Mouse (Mus musculus): Measurements from ENCODE around the gene Hcrtr1. TPM values are rescaled to one million over a fixed set of nuclear protein-coding genes. Genes with fewer than 3 reads are reported as not detected.

Gene Hcrtr1
- polyA plus RNA-seq, 1 experiment: not detected

- H3K4me3 ChIP-seq (ENCODE audit: insufficient read depth, low read length): no peak overlapping the region
- peaks cover 10% of the 10 kb centered on the region for H3K4me1 ChIP-seq (ENCODE audit: control insufficient read depth, insufficient read depth, low read length)
- H3K27ac ChIP-seq (ENCODE audit: insufficient read depth, low read length): no peak overlapping the region
- TF ChIP-seq CTCF (IDR thresholded peaks at IDR 0.05; ENCODE audit: borderline replicate concordance, insufficient read depth, low read length) (no peak), POLR2A (IDR thresholded peaks at IDR 0.05; ENCODE audit: low read depth, low read length) (no peak)
Observed at GRCm38 (mm10) chr4:130085246-130085820, 53.8 kb downstream of the Hcrtr1 start.

- peak overlapping the region; percentile 29; the same call in 1 of the 2 replicates for H3K27ac ChIP-seq (ENCODE audit: insufficient read depth, low read length)
- H3K4me3 ChIP-seq (ENCODE audit: insufficient read depth, low read length): no peak overlapping the region
- H3K4me1 ChIP-seq (ENCODE audit: control insufficient read depth, insufficient read depth, low read length): peaks cover 10% of the 10 kb centered on the region
- TF ChIP-seq POLR2A (IDR thresholded peaks at IDR 0.05; ENCODE audit: low read depth, low read length) (no peak), CTCF (IDR thresholded peaks at IDR 0.05; ENCODE audit: borderline replicate concordance, insufficient read depth, low read length) (no peak)
Observed at GRCm38 (mm10) chr4:130084331-130084945, 54.7 kb downstream of the Hcrtr1 start.

GRCm38 (mm10) chr4:130082211-130082610 lies 56.9 kb downstream of the Hcrtr1 start:
- TF ChIP-seq POLR2A (IDR thresholded peaks at IDR 0.05; ENCODE audit: low read depth, low read length) (no peak), CTCF (IDR thresholded peaks at IDR 0.05; ENCODE audit: borderline replicate concordance, insufficient read depth, low read length) (no peak)
- no peak overlapping the region for H3K4me3 ChIP-seq (ENCODE audit: insufficient read depth, low read length)
- H3K27ac ChIP-seq (ENCODE audit: insufficient read depth, low read length): no peak overlapping the region
- H3K4me1 ChIP-seq (ENCODE audit: control insufficient read depth, insufficient read depth, low read length): peaks cover 10% of the 10 kb centered on the region

GRCm38 (mm10) chr4:130081345-130082190 lies 57.6 kb downstream of the Hcrtr1 start:
- H3K4me1 ChIP-seq (ENCODE audit: control insufficient read depth, insufficient read depth, low read length): peaks cover 10% of the 10 kb centered on the region
- no peak overlapping the region for H3K4me3 ChIP-seq (ENCODE audit: insufficient read depth, low read length)
- no peak for TF ChIP-seq CTCF (IDR thresholded peaks at IDR 0.05; ENCODE audit: borderline replicate concordance, insufficient read depth, low read length)
- TF ChIP-seq POLR2A (IDR thresholded peaks at IDR 0.05; ENCODE audit: low read depth, low read length): no peak
- no peak overlapping the region for H3K27ac ChIP-seq (ENCODE audit: insufficient read depth, low read length)

Other genes starting within 250 kb of the Hcrtr1 start
- gene Spocd1, start 210.1 kb downstream of the Hcrtr1 start, polyA plus RNA-seq (2011; ENCODE audit: insufficient read length, low read depth, missing spikeins): 0.52 TPM in 1 of 2 replicates, not detected in the other
- 2.0 and 3.7 TPM in 2 replicates for gene Adgrb2, start 154.5 kb downstream of the Hcrtr1 start, polyA plus RNA-seq (2011; ENCODE audit: insufficient read length, low read depth, missing spikeins)
- gene Col16a1, start 91.5 kb downstream of the Hcrtr1 start, polyA plus RNA-seq (2011; ENCODE audit: insufficient read length, low read depth, missing spikeins): 133 and 156 TPM in 2 replicates
- gene Pef1, start 36.8 kb downstream of the Hcrtr1 start, polyA plus RNA-seq (2011; ENCODE audit: insufficient read length, low read depth, missing spikeins): 38.1 and 42.3 TPM in 2 replicates
- 42.1 and 97.0 TPM in 2 replicates for gene Tinagl1, start 35.8 kb upstream of the Hcrtr1 start, polyA plus RNA-seq (2011; ENCODE audit: insufficient read length, low read depth, missing spikeins)
- gene Gm853, start 83.0 kb upstream of the Hcrtr1 start, polyA plus RNA-seq (2011; ENCODE audit: insufficient read length, low read depth, missing spikeins): not detected in 2 replicates
- gene Serinc2, start 139.8 kb upstream of the Hcrtr1 start, polyA plus RNA-seq (2011; ENCODE audit: insufficient read length, low read depth, missing spikeins): 25.1 and 32.6 TPM in 2 replicates
- gene Fabp3, start 169.2 kb upstream of the Hcrtr1 start, polyA plus RNA-seq (2011; ENCODE audit: insufficient read length, low read depth, missing spikeins): 13.5 and 25.5 TPM in 2 replicates
- gene Gm10570, start 169.3 kb upstream of the Hcrtr1 start, polyA plus RNA-seq (2011; ENCODE audit: insufficient read length, low read depth, missing spikeins): not detected in 2 replicates
- gene Zcchc17, start 220.6 kb upstream of the Hcrtr1 start, polyA plus RNA-seq (2011; ENCODE audit: insufficient read length, low read depth, missing spikeins): 28.2 and 33.9 TPM in 2 replicates
- gene Snrnp40, start 220.8 kb upstream of the Hcrtr1 start, polyA plus RNA-seq (2011; ENCODE audit: insufficient read length, low read depth, missing spikeins): 40.4 and 41.3 TPM in 2 replicates